Mouse (Mus musculus): Measurements from ENCODE around the gene Slc44a2.
"Not testable (repeated sequence)": the region's sequence is repeated elsewhere in the genome, so short reads cannot be mapped to it uniquely, and the experiment has no call there.

Slc44a2 gene

DNA sequence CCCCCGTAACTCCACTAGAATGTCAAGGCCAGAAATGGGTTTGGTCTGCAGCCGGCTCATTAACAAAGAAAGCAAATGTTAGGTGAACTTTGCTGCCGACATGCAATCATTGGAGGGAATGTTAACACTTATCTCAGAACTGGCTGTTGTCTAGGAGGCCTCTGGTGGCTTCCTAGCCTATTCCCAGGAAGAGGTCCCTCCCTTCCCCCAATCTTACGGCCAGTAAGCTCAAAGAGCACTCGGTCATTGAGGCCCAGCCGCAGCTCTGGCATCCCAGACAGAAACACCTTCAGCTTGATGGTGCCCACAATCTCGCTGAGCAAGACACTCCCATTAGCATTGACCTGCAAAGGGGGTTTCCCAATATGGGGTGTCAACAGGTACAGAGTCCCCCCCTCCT is 15.4 kb upstream of the Slc44a2 start:
- no peak for DNase-seq (ENCODE audit: low spot score)

- DNase-seq (ENCODE audit: low spot score), result no peak
Observed at GRCm38 (mm10) chr9:21309150-21309741, 11.3 kb upstream of the Slc44a2 start.

DNA sequence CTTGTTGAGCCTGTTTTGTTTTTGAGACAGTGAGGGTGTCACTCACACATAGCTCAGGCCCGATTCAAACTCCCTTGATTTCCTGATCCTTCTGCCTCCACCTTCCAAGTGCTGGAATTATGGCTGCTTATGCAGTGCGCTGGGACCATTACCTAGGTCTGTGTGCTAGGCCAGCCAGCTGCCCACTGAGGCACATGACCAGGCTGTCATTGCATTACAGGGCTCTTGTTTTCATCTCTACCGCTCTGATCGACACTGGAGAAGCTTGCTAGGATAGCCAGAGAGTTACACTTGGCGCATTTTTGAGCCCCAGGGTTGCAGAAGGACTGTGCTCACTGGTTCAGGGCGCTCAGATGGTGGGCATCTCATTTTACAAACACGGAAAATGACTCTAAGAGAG is 8.8 kb upstream of the Slc44a2 start:
- DNase-seq (ENCODE audit: low spot score), result no peak

GRCm38 (mm10) chr9:21312134-21312533 is 8.4 kb upstream of the Slc44a2 start, which contains the start of gene Ap1m2:
Gene Ap1m2 (minus strand): TSS chr9:21312337.
- no peak for DNase-seq (ENCODE audit: low spot score)

DNA sequence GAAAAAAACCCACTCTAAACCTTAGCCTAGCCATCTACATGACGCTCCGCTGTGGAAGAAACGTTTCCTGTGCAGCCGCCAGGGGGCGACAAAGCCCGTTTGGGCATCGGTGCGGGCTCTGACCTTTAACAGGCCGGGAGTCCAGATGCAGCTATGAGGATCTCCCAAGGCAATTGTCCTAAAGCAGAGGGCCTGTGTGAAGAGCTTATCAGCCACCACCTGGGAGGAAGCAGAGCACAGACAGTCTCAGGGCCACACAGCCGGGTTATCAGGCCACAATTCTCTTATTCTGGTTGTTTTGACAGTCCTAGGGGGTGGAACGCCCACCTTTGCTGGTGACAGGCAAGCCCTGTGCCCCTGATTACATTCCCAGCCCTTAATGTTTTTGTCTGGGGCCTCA is 7.1 kb upstream of the Slc44a2 start:
- DNase-seq (ENCODE audit: low spot score), result peak; percentile 62

DNA sequence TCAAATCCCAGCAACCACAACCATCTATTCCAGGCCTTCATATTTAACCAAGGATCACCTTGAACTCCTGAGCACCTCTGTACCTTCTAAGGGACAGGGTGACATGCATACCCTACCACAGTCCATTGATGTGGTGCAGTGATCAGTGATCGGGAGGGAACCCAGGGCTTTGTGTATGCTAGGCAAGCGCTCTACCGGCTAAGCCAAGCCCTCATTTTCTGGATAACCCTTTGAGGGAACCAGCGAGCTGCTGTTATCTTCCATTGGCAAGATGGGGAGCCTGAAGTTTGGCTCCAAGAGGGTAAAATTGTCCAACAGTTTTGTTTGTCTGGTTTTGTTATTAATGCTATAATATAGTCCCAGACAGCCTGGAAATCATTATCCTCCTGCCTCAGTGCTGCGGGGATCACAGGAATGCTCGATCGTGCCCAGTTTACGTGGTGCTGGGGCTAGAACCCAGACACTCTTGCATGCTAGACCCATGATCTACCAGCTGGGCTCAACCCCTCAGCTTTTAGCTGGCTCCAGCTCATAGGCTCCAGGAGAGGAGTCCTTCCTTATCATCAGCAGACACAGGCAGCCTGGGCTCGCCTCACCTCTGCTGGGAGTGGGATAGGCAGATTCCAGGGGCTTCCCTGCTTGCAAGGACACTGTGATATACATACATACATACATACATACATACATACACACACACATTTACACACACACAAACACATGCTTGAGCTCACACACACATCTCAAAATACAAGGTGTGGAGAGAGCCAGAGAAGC is 5.9 kb upstream of the Slc44a2 start:
- DNase-seq (ENCODE audit: low spot score), result no peak

DNA sequence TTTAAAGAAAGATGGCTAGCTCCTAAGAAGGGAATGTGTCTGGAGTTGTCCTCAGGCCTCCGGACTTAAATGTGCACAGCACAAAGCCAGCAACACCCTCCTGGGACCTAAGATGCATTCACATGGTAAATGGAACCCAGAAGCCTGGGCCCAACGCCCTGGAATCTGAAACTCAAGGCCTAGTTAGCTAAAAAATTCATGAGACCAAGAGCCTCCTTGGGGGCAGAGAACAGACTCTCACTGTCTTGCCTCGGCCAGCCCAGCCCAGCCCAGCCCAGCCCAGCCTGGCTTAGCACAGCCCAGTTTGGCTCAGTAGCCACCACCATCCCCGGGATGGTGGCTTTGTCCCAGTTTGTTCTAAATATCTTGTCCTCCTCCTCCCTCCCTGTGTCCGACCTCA is 5.1 kb upstream of the Slc44a2 start:
- no peak for DNase-seq (ENCODE audit: low spot score)

- no peak for DNase-seq (ENCODE audit: low spot score)
Observed at GRCm38 (mm10) chr9:21316696-21317095, 3.8 kb upstream of the Slc44a2 start.

- no peak for DNase-seq (ENCODE audit: low spot score)
Observed at GRCm38 (mm10) chr9:21318792-21319191, 1.7 kb upstream of the Slc44a2 start.

GRCm38 (mm10) chr9:21319503-21319902 is 995 bp upstream of the Slc44a2 start:
- no peak for DNase-seq (ENCODE audit: low spot score)

- DNase-seq (ENCODE audit: low spot score), result no peak
Observed at GRCm38 (mm10) chr9:21320280-21320618, 249 bp upstream of the Slc44a2 start.

DNA sequence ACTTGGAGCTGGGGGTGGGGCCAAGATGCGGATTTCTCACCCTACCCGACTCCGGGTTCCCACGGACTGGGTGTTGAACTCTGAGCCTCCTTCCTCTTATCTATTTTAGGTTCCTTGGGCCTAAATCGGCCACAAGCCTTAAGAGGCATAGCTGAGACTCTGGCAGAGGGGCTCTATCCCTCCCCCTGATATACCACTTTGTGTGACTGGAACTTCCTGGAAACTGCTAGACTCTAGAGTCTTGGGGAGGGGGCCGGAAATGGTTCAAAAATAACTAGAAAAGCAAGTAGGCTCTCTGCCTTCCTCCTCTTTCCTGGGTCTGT is 976 bp downstream of the Slc44a2 start:
- DNase-seq (ENCODE audit: low spot score), result no peak

DNA sequence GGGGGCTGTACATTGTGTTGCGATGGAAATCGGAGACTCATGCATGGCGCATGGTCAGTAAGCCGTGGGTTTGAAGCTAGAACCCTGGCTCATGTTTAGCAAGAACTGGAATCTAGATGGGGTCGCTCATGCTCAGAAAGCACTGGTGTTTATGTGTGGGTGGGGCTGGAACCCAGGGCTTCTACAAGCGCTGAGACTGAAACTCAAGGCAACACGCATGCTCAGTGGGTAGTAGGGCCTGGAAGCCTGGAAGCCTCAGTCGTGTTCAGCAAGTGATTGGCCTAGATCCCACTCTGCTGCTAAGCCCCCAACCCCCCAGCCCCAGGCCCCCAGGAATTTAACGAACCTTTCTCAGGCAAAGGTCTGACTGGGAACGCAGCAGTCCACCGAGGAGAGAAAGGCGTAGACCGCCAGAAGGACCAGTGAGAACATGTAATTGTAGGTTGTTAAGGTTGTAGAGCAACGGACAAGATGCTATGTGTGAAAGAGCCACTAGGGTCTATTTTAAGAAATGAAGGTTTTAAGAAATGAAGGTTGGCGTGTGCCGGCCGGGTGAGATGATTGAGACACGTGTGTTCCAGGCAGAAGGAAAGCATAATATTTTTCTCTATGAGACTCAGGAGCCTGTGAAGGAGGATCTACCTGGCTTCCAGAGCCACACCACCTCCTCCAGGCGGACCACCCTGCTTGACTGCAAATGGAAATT is 1.9 kb downstream of the Slc44a2 start:
- DNase-seq (ENCODE audit: low spot score), result no peak

DNA sequence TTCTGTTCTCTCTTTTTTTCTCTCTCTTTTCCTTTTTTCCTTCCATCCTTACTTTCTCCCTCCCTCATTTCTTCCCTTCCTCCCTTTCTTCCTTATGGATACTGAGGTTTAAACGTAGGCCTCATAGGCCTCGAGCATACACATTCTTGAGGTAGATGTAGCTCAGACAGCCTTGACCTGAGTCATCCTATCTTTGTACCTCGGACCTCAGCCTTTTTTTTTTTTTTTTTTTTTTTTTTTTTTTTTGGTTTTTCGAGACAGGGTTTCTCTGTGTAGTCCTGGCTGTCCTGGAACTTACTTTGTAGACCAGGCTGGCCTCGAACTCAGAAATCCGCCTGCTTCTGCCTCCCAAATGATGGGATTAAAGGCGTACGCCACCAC is 2.4 kb downstream of the Slc44a2 start:
- DNase-seq (ENCODE audit: low spot score), result not testable (repeated sequence)

GRCm38 (mm10) chr9:21324269-21324668 is 3.8 kb downstream of the Slc44a2 start:
- no peak for DNase-seq (ENCODE audit: low spot score)

DNA sequence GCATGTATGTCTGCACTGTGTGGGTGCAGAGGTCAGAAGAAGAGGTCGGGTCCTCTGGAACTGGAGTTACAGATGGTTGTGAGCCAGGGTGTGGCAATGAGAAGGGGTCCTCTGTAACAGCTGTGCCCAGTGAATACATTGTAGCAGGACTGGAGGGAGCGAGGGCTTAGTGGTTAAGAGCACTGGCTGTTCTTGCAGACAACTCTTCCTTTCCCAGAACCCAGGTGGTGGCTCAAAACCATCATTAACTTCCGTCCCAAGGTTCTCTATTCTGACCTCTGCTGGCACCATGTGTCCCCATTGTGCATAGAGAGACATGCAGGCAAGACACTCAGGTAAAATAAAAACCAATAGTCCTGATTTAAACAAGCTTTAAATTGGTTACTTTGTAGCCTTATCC is 7.1 kb downstream of the Slc44a2 start:
- DNase-seq (ENCODE audit: low spot score), result no peak

GRCm38 (mm10) chr9:21328041-21328440 is 7.5 kb downstream of the Slc44a2 start:
- no peak for DNase-seq (ENCODE audit: low spot score)

- no peak for DNase-seq (ENCODE audit: low spot score)
Observed at GRCm38 (mm10) chr9:21329041-21329440, 8.5 kb downstream of the Slc44a2 start.

GRCm38 (mm10) chr9:21329699-21330289 is 9.3 kb downstream of the Slc44a2 start:
- no peak for DNase-seq (ENCODE audit: low spot score)

GRCm38 (mm10) chr9:21331365-21332140 is 11.1 kb downstream of the Slc44a2 start:
- DNase-seq (ENCODE audit: low spot score), result no peak

DNA sequence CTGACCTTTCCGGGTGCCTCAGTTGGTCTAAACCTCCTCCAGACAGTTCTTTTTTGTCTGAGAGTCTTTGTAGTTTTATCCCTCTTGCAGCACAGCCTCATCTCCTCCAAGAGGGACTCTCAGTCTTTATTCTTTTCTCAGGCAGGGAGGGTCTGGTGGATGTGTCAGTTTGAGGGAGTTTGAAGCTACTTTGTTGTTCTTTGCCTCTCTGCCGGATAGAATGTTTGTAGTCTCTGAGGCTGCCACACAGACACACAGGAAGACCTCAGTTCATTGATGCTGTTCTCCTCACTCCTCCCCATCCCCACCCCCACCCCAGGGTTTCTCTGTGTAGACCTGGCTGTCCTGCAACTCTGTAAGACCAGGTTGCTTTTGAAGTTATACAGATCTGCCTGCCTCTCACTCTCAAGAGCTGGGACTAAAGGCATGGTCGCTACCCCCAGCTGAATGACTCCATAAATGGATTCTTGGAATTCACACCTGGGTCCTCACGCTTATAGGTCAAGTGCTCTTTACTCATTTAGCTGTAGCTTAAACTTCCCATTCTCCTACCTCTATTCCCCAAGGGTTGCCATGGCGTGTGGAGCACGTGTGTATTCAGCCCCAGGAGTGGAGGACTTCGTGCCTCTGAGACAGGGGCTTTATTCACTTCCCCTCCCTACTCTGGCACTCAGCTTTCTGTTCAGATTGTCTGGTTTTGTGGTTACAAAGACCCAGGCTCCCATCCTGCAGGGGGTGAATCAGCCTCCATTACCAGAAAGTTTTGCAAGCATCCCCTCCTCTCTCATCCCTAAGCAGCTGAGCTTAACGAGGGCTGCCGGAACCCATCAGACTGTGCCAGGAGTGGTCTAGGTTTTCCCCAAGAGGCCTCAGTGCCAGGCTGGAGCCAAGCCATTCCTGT is 11.9 kb downstream of the Slc44a2 start:
- DNase-seq (ENCODE audit: low spot score), result no peak
